Comparison of ENCODE assay signal across 12 mouse cellular contexts in the genomic region with DNA sequence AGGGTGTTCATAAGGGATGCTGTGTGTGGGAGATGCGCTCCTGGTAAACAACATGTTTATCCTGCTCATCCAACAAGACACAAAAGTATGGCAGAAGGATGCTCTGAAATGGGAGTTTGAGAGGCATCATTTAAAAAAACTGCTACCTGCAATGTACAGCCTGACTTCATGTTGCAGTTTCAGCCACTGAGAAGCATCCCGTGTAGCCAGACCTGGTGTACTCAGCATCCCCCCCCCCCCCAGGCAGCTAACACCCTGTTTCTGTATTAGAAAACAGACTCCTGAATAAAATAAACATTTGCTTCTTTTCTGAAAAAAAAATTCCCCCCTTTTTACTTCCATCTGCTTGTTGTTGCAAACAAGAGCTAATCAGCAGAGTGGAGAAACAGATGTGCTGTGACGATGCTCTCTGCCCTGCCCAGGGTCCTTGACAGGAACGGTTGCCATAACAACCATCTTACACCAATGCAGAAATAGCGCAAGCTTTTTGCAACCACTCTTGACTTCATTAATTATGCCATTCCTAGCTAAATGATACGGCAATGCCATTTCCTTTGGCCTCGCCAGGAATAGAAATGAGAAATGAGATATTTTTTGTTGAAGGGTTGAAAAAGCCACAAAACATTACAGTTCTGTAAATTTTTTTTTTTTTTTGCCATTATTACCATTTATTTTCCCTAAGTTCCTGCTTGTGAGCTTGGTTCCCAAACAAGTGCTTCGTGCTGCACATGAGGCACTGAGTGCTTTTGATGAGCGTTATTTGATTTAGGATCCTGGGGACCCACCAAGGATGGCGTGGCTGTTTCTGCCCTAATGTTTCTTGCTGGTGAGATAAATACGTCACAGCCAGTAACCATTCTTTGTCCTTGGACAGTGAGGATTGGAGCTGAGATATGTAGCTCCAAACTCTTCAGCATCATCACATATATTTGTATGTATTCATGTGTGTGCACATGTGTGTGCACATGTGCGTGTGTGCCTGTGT.
DNase-seq lines count a peak whose midpoint lies in the region; ATAC-seq lines count a peak whose summit lies in the region.
"Had no signal": no experiment of that assay in that cellular context is flagged by ENCODE, and none has a peak within 500 bp of the region (broad histone marks: within the 10 kb centered on the region; RNA-seq: fewer than 3 reads in every experiment).

No protein-coding gene starts in this region.

- H3K4me2 ChIP-seq in hindbrain, embryonic 11.5 days (replicated peaks; ENCODE audit: low read depth, low read length), result no peak overlapping the region
- H3K4me2 ChIP-seq in hindbrain, embryonic 13.5 days, result peak overlapping the region; percentile 35
- peak overlapping the region; percentile 34 for H3K4me2 ChIP-seq in neural tube, embryonic 13.5 days
- H3K4me2 ChIP-seq: embryonic facial prominence, embryonic 15.5 days; intestine, embryonic 15.5 days had no signal

- no peaks in the 10 kb centered on the region for H3K36me3 ChIP-seq in hindbrain, embryonic 11.5 days (ENCODE audit: control insufficient read depth, insufficient read depth, low read length)
- H3K36me3 ChIP-seq in hindbrain, embryonic 10.5 days, result no peaks in the 10 kb centered on the region
- H3K36me3 ChIP-seq in hindbrain, embryonic 13.5 days, result no peaks in the 10 kb centered on the region
- H3K36me3 ChIP-seq in neural tube, embryonic 13.5 days, result no peaks in the 10 kb centered on the region
- H3K36me3 ChIP-seq: embryonic facial prominence, embryonic 15.5 days; intestine, embryonic 15.5 days had no signal

- no peak overlapping the region for H3K9ac ChIP-seq in hindbrain, embryonic 11.5 days (ENCODE audit: low read depth, low read length)
- no peak overlapping the region; the same call in 1 of the 2 replicates for H3K9ac ChIP-seq in hindbrain, embryonic 13.5 days
- no peak overlapping the region; the same call in 1 of the 2 replicates for H3K9ac ChIP-seq in neural tube, embryonic 13.5 days
- H3K9ac ChIP-seq: embryonic facial prominence, embryonic 15.5 days; intestine, embryonic 15.5 days had no signal

- WGBS in hindbrain, embryonic 11.5 days, result 57% methylated on average over 12 of the region's 12 CpGs
- WGBS in hindbrain, embryonic 10.5 days, result 63% methylated on average over 12 of the region's 12 CpGs
- WGBS in hindbrain, embryonic 13.5 days, result 38% methylated on average over 12 of the region's 12 CpGs
- WGBS in neural tube, embryonic 13.5 days, result 42% methylated on average over 12 of the region's 12 CpGs

- H3K27me3 ChIP-seq in hindbrain, embryonic 11.5 days (ENCODE audit: control insufficient read depth, insufficient read depth, low read length), result no peaks in the 10 kb centered on the region
- H3K27me3 ChIP-seq in hindbrain, embryonic 10.5 days (ENCODE audit: insufficient read depth, poor library complexity, severe bottlenecking), result peaks cover 3% of the 10 kb centered on the region; the same call in 1 of the 2 replicates
- no peaks in the 10 kb centered on the region for H3K27me3 ChIP-seq in hindbrain, embryonic 13.5 days
- H3K27me3 ChIP-seq in neural tube, embryonic 13.5 days, result no peaks in the 10 kb centered on the region
- H3K27me3 ChIP-seq: embryonic facial prominence, embryonic 15.5 days; intestine, embryonic 15.5 days had no signal

- peak; percentile 47; the same call in 1 of the 2 replicates for ATAC-seq in hindbrain, embryonic 11.5 days (ENCODE audit: low FRiP score)
- ATAC-seq in common myeloid progenitor, adult 5-6 weeks (replicated peaks; ENCODE audit: low read depth, poor library complexity, severe bottlenecking), result peak; percentile 58
- ATAC-seq in hindbrain, embryonic 13.5 days (ENCODE audit: low FRiP score), result peak; percentile 87
- peak; percentile 84 for ATAC-seq in neural tube, embryonic 13.5 days (ENCODE audit: low read depth)
- ATAC-seq: intestine, embryonic 15.5 days had no signal

- peak; percentile 55 for DNase-seq in hindbrain, embryonic 11.5 days (ENCODE audit: low spot score)
- no peak for DNase-seq in hindbrain, embryonic 10.5 days (ENCODE audit: low spot score)
- DNase-seq in cerebellum, postnatal 25 days, result no peak
- DNase-seq in thymus, adult 18-20 months, result no peak
- no peak for DNase-seq in cerebellum, adult 9-11 months
- DNase-seq: left cerebral cortex, postnatal 4 days had no signal

- H3K4me1 ChIP-seq in hindbrain, embryonic 11.5 days (replicated peaks; ENCODE audit: control insufficient read depth, insufficient read depth, low read length), result no peaks in the 10 kb centered on the region
- H3K4me1 ChIP-seq in hindbrain, embryonic 10.5 days (replicated peaks), result peaks cover 15% of the 10 kb centered on the region; the same call in 1 of the 2 replicates
- H3K4me1 ChIP-seq in hindbrain, embryonic 13.5 days (replicated peaks), result peaks cover 26% of the 10 kb centered on the region
- peaks cover 21% of the 10 kb centered on the region for H3K4me1 ChIP-seq in neural tube, embryonic 13.5 days (replicated peaks)
- H3K4me1 ChIP-seq: embryonic facial prominence, embryonic 15.5 days; intestine, embryonic 15.5 days had no signal

- H3K4me3 ChIP-seq in hindbrain, embryonic 11.5 days (ENCODE audit: low read depth, low read length), result no peak overlapping the region
- H3K4me3 ChIP-seq in hindbrain, embryonic 10.5 days, result no peak overlapping the region
- H3K4me3 ChIP-seq in hindbrain, embryonic 13.5 days, result no peak overlapping the region
- H3K4me3 ChIP-seq in neural tube, embryonic 13.5 days, result no peak overlapping the region
- H3K4me3 ChIP-seq: embryonic facial prominence, embryonic 15.5 days; intestine, embryonic 15.5 days had no signal

- H3K9me3 ChIP-seq in hindbrain, embryonic 11.5 days (ENCODE audit: control insufficient read depth, low read length), result no peaks in the 10 kb centered on the region
- no peaks in the 10 kb centered on the region for H3K9me3 ChIP-seq in hindbrain, embryonic 10.5 days
- H3K9me3 ChIP-seq in hindbrain, embryonic 13.5 days, result no peaks in the 10 kb centered on the region
- H3K9me3 ChIP-seq in neural tube, embryonic 13.5 days, result no peaks in the 10 kb centered on the region
- H3K9me3 ChIP-seq: embryonic facial prominence, embryonic 15.5 days; intestine, embryonic 15.5 days had no signal

- no peak overlapping the region for H3K27ac ChIP-seq in hindbrain, embryonic 11.5 days (ENCODE audit: low read depth, low read length)
- H3K27ac ChIP-seq in hindbrain, embryonic 10.5 days, result no peak overlapping the region
- H3K27ac ChIP-seq in hindbrain, embryonic 13.5 days, result peak overlapping the region; percentile 91
- peak overlapping the region; percentile 86 for H3K27ac ChIP-seq in neural tube, embryonic 13.5 days (replicated peaks)
- H3K27ac ChIP-seq: embryonic facial prominence, embryonic 15.5 days; intestine, embryonic 15.5 days; macrophage had no signal

Comparison
In these comparisons a context has a peak if more than half of its experiments do, and no peak if none do; other contexts are left out.
1. H3K27ac ChIP-seq: peak in hindbrain, embryonic 13.5 days (single experiment) and neural tube, embryonic 13.5 days (single experiment); none in hindbrain, embryonic 11.5 days (single experiment) and hindbrain, embryonic 10.5 days (single experiment).
2. Peak in every context shown above with its lines, with median percentiles within 50 percentile points of each other: ATAC-seq.